Mouse (Mus musculus) G1E (cell line): ENCODE measurements around the gene Caly.

Source experiments
- CTCF ChIP-seq: IDR thresholded peaks from 2 replicates; pipeline ENCODE4 v1.5.1; 2012; ENCODE audit warnings: low read depth, low read length, inconsistent platforms, mixed read lengths
- GATA1 ChIP-seq: IDR thresholded peaks from 2 replicates; pipeline ENCODE4 v1.6.1; 2012; ENCODE audit warnings: borderline replicate concordance, low read length, inconsistent platforms, mixed read lengths
- TAL1 ChIP-seq: conservative IDR thresholded peaks from 2 replicates; pipeline ENCODE4 v1.6.1; 2012; ENCODE audit warnings: low read depth, low read length, inconsistent platforms, mixed read lengths

GRCm38 (mm10) chr7:140047811-140048311 is 34.5 kb downstream of the Caly start:
- no peak for TF ChIP-seq CTCF
- TF ChIP-seq GATA1 = no peak
- no peak for TF ChIP-seq TAL1
